Mouse (Mus musculus) forebrain, embryonic 11.5 days (tissue): ENCODE results near the gene Tmem89. TPM values are rescaled to one million over a fixed set of nuclear protein-coding genes. Genes with fewer than 3 reads are reported as not detected.

Experiments
- ATAC-seq: fragments of 200-750 bp; cut with Nextera tagmentation; replicated peaks from 2 replicates; pipeline ENCODE4 v1.8.0; 2017; ENCODE audit warnings: moderate TSS enrichment; ENCODE audit not compliant: low FRiP score
- DNase-seq: peaks from one replicate; pipeline ENCODE4 v3.0.0-alpha.2; 2017; ENCODE audit warnings: low spot score
- H3K27ac ChIP-seq: fragments of 300-500 bp; sonication (generic); 2 replicates; pipeline ENCODE4 v1.5.1; 2014; ENCODE audit warnings: low read depth, low read length
- H3K27me3 ChIP-seq: fragments of 300-500 bp; sonication (generic); 2 replicates; pipeline ENCODE4 v1.6.1; 2014; ENCODE audit warnings: mild to moderate bottlenecking, low read length, mixed read lengths; ENCODE audit not compliant: control insufficient read depth, insufficient read depth
- H3K36me3 ChIP-seq: fragments of 300-500 bp; sonication (generic); 2 replicates; pipeline ENCODE4 v1.6.1; 2014; ENCODE audit warnings: mild to moderate bottlenecking, low read length, moderate library complexity, mixed read lengths; ENCODE audit not compliant: control insufficient read depth, insufficient read depth
- H3K4me1 ChIP-seq: fragments of 300-500 bp; sonication (generic); replicated peaks from 2 replicates; pipeline ENCODE4 v1.6.1; 2014; ENCODE audit warnings: low read length, mixed read lengths; ENCODE audit not compliant: control insufficient read depth, insufficient read depth
- H3K4me2 ChIP-seq: fragments of 300-500 bp; sonication (generic); 2 replicates; pipeline ENCODE4 v1.6.1; 2014; ENCODE audit warnings: low read depth, mild to moderate bottlenecking, low read length, moderate library complexity, mixed read lengths; ENCODE audit not compliant: severe bottlenecking
- H3K4me3 ChIP-seq: fragments of 300-500 bp; sonication (generic); 2 replicates; pipeline ENCODE4 v1.5.1; 2014; ENCODE audit warnings: low read depth, low read length
- H3K9ac ChIP-seq: fragments of 300-500 bp; sonication (generic); 2 replicates; pipeline ENCODE4 v1.6.1; 2014; ENCODE audit warnings: low read length
- H3K9me3 ChIP-seq: fragments of 300-500 bp; sonication (generic); 2 replicates; pipeline ENCODE4 v1.6.1; 2016; ENCODE audit warnings: low read length, mixed read lengths; ENCODE audit not compliant: control insufficient read depth
- WGBS: fragments of 180-500 bp; shearing (Covaris S2); extraction: QIAGEN DNeasy Blood & Tissue Kit; methylation state at CpG from one replicate; pipeline ENCODE4 v1.1.7; 2014; 5-methylcytosine and 5-hydroxymethylcytosine counted together
- polyA plus RNA-seq: library from polyadenylated mRNA; unstranded; fragments of >200 nt; fragmentation: Nextera tagmentation; extraction: Ambion mirVana; gene quantifications from 2 replicates; pipeline ENCODE4 v1.2.1, GENCODE M21; 2014

Tmem89 gene
- polyA plus RNA-seq, 1 experiment from 2014 or later, result not detected

DNA sequence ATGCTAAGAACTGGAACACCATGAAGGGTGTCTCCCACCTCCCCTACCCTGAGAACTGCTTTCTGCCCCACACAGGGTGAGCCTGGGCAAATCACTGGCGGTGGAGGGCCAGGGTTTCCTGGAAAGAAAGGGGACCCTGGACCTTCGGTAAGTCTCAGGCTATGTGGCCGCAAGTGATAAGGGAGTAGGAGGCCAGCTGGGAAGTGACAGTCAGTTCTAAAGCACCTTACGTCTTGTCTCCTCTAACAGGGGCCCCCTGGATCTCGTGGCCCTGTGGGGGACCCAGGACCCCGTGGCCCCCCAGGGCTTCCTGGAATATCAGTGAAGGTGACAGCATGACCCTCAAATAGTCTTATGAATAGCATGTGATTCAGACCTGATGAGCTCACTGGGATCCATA, 49.9 kb downstream of the Tmem89 start:
- no peaks in the 10 kb centered on the region for H3K36me3 ChIP-seq
- ATAC-seq (no peak), DNase-seq (no peak)
- H3K27me3 ChIP-seq, result no peaks in the 10 kb centered on the region
- WGBS, result 81% methylated on average over 6 of the region's 6 CpGs
- no peak overlapping the region for H3K4me3 ChIP-seq
- H3K4me1 ChIP-seq, result no peaks in the 10 kb centered on the region
- no peak overlapping the region for H3K9ac ChIP-seq
- H3K9me3 ChIP-seq, result no peaks in the 10 kb centered on the region
- no peak overlapping the region for H3K4me2 ChIP-seq
- no peak overlapping the region for H3K27ac ChIP-seq

Other genes starting within 250 kb of the Tmem89 start
- gene Prkar2a, start 225.3 kb upstream of the Tmem89 start, polyA plus RNA-seq, result 54.1 and 56.8 TPM in 2 replicates
- 96.6 and 108 TPM in 2 replicates for gene Ip6k2, start 130.8 kb upstream of the Tmem89 start, polyA plus RNA-seq
- gene Nckipsd, start 106.3 kb upstream of the Tmem89 start, polyA plus RNA-seq, result 14.4 and 22.0 TPM in 2 replicates
- gene Celsr3, start 88.3 kb upstream of the Tmem89 start, polyA plus RNA-seq, result 6.9 and 9.4 TPM in 2 replicates
- gene Slc26a6, start 61.3 kb upstream of the Tmem89 start, polyA plus RNA-seq, result 12.6 and 12.7 TPM in 2 replicates
- 395 and 436 TPM in 2 replicates for gene Uqcrc1, start 22.0 kb downstream of the Tmem89 start, polyA plus RNA-seq
- gene Col7a1, start 39.0 kb downstream of the Tmem89 start, polyA plus RNA-seq, result 2.2 and 3.7 TPM in 2 replicates
- gene Ucn2, start 71.4 kb downstream of the Tmem89 start, polyA plus RNA-seq, result not detected in 2 replicates
- 12.5 and 12.8 TPM in 2 replicates for gene Pfkfb4, start 77.2 kb downstream of the Tmem89 start, polyA plus RNA-seq
- gene Shisa5, start 123.9 kb downstream of the Tmem89 start, polyA plus RNA-seq, result 30.4 and 33.9 TPM in 2 replicates
- 5.9 and 8.2 TPM in 2 replicates for gene Trex1, start 145.1 kb downstream of the Tmem89 start, polyA plus RNA-seq
- 28.1 and 32.1 TPM in 2 replicates for gene Atrip, start 159.5 kb downstream of the Tmem89 start, polyA plus RNA-seq
- gene Ccdc51, start 167.9 kb downstream of the Tmem89 start, polyA plus RNA-seq, result 13.2 and 17.4 TPM in 2 replicates
- 671 and 746 TPM in 2 replicates for gene Tma7, start 168.0 kb downstream of the Tmem89 start, polyA plus RNA-seq
- gene Plxnb1, start 180.8 kb downstream of the Tmem89 start, polyA plus RNA-seq, result 27.3 and 28.3 TPM in 2 replicates
- not detected in 2 replicates for gene Fbxw21, start 247.4 kb downstream of the Tmem89 start, polyA plus RNA-seq